Mouse (Mus musculus): ENCODE results near the gene Slc22a15.

DNA sequence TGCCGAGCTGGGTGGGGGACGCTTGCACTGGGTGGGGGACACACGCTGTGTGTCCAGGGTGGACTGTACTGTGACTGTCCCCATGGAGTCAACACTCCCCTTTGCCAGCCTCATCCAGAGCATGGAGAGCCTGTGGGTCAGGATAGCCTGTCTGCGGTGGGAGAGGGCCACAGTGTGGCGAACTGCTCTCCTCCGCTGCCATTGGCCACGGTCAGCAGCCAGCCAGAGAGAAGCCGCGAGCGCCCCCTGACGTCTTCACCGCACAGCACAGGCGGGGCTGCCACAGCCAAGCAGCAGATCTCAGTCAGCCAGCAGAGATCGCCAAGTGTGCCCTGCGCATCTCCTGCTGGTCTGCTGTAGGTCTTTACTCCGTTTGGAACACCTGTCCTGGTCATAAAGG, 118.1 kb downstream of the Slc22a15 start:
- TF ChIP-seq CTCF (IDR thresholded peaks at IDR 0.05) (peak; percentile 99), EP300 (IDR thresholded peaks at IDR 0.05) (no peak)
